Mouse (Mus musculus) WW6 (cell line): ENCODE results near the gene Sipa1l1.
"Not testable (repeated sequence)": the region's sequence is repeated elsewhere in the genome, so short reads cannot be mapped to it uniquely, and the experiment has no call there.

Experiments
- DNase-seq: peaks from one replicate; pipeline ENCODE4 v3.0.0-alpha.2; 2013; ENCODE audit warnings: low read depth, low spot score

Gene Sipa1l1

GRCm38 (mm10) chr12:82175709-82176108 lies 6.6 kb downstream of the Sipa1l1 start:
- DNase-seq = no peak

GRCm38 (mm10) chr12:82178636-82179035 lies 9.5 kb downstream of the Sipa1l1 start:
- DNase-seq = no peak

- no peak for DNase-seq
Measured at GRCm38 (mm10) chr12:82179626-82180025, 10.5 kb downstream of the Sipa1l1 start.

DNA sequence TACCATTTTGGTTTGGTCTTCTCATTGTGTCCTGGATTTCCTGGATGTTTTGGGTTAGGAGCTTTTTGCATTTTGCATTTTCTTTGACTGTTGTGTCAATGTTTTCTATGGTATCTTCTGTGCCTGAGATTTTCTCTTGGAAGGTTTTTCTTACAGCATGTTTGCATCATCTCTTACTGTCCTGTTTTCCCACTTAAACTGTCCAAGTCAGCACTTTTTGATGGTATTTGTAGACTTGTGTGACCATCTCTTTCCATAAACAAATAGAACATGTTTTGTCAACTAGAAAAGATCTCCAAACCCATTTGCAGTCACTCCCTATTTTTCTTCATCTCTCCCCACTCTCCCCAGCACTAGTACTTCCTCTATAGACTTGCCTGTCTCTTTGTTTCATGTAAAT lies 17.0 kb downstream of the Sipa1l1 start:
- not testable (repeated sequence) for DNase-seq

- no peak for DNase-seq
Measured at GRCm38 (mm10) chr12:82186740-82187139, 17.6 kb downstream of the Sipa1l1 start.

GRCm38 (mm10) chr12:82187178-82187839 lies 18.2 kb downstream of the Sipa1l1 start:
- no peak for DNase-seq

- no peak for DNase-seq
Measured at GRCm38 (mm10) chr12:82188321-82189075, 19.4 kb downstream of the Sipa1l1 start.

DNA sequence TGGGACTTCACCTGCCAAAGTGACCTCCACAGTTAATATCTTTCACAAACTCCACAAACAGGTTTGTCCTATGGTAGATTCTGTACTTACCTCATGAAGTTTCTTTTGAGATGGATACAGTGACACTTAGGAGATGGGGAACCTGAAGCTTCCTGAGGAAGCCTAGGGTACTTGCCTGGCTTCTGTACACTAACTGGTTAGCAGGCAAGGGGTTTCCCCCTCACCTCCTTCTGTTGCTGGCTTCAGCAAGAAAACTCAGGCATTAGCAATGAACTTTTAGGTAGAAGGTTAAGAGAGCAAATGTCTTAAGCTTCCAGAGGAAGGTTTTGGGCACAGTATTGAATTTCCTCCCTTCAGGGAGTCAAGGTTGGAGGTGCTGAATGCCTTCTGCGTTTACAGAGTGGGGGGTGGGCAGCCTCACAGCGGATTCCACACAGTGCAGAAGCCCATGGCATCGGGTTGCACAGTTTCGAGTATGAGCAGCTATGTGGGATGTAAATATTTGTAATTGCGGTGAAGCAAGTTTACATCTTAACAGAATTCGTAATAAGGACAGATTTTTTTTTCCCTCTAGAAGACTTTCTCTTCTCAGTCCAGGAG lies 20.1 kb downstream of the Sipa1l1 start:
- DNase-seq = no peak

DNA sequence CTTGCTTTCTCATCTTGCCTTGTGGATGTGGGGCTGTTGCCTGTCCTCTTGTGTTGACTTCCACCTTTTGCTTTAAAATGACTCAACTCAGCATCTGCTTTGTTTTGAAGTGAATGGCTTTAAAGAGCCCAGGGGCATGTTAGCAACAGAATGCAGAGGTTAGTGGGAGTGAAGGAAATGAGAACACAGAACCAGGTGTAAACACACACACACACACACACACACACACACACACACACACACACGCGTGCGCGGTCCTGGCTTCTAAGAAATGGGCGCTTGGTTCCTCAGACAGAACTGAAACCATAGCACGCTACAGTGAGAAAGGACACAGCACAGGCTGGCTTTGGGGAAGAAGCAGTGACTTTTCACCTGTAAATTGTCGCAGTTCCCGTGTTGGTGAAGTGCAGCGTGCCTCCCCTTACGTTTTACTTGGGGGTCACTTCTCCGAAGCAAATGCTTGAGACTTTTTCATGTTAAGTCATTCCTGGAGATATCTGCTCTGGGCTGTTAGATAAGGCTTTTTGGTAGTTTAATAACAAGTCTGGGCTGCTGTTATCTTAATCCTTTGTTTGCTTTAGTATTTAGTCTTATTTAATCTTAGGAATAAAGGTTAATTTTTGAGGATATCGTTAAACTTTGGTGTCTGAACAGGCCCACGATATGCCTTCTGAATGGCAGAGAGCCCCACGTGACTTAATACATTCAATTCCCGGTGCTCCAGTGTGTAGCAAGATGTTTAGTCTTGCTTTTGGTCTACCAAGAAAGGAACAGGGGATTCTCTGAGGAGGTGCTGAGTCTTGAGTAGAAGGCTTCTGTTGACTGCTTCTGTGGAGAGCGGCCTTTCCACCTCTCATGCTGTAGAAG lies 20.8 kb downstream of the Sipa1l1 start:
- no peak for DNase-seq

DNA sequence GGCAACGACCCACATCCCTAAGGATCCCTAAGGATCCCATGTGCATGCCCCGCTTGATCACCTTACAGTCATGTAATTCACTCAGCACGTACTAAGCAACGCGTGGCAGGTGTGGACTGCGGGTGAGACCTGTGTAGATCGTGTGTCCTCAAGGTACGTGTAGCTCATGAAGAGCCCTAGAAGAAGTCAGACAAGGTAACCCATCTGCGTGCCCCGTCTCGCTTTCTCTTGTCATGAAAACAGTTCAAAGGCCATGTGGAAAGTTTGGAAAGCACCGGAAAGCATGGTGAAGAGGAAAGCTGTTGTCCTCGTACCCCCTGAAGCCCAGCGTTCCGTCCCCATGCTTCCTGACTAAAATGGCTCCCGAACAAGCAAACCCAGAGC lies 21.5 kb downstream of the Sipa1l1 start:
- no peak for DNase-seq

DNA sequence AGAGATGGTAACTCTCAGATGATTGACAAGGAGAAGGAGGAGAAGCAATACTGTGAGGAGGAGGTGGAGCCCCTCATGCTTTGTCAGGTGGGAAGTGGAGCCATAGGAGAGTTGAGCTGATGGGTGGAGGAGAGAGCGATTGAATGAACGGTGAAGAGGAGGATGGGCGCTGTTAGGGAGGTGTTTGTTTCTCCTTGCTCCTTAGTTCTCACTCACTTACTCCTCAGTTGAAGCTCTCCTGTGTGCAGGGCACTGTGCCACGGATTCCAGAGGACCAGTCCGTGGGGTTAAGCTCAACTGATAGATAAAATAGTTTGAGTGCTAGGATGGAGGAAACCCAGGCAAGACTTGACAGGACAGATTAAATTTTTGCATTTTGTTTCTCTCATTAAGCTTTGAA lies 22.6 kb downstream of the Sipa1l1 start:
- DNase-seq = no peak

GRCm38 (mm10) chr12:82192641-82193054 lies 23.5 kb downstream of the Sipa1l1 start:
- DNase-seq = no peak

- no peak for DNase-seq
Measured at GRCm38 (mm10) chr12:82193476-82193875, 24.4 kb downstream of the Sipa1l1 start.

GRCm38 (mm10) chr12:82194919-82195318 lies 25.8 kb downstream of the Sipa1l1 start:
- DNase-seq = no peak

- DNase-seq = no peak
Measured at GRCm38 (mm10) chr12:82196213-82196612, 27.1 kb downstream of the Sipa1l1 start.

DNA sequence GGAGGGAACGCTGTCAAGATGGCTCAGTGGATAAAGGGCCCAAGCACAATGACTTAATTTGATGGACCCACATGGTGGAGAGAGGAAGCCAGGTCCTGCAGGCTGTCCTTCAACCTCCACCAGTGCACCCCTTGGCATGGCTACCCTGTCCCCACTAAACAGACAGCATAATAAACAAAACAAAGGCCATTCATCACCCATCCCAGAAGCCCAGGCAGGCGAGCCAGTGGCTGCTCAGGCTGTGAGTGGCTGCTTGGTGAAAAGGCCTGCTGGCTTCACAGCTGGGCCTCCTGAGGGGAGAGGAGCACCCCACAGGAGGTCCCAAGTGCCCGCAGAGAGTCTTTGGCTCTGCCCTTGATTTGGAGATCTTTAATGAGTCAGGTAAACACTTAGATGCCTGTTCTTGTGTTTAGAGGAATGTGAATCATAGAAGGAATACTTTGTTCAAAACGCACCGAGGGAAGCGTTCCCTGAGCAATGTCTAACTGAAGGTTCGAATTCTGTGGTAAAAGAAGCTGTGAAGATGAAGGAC lies 27.6 kb downstream of the Sipa1l1 start:
- DNase-seq = no peak

GRCm38 (mm10) chr12:82197207-82197606 lies 28.1 kb downstream of the Sipa1l1 start:
- DNase-seq = no peak

- DNase-seq = no peak
Measured at GRCm38 (mm10) chr12:82199286-82199685, 30.2 kb downstream of the Sipa1l1 start.

DNA sequence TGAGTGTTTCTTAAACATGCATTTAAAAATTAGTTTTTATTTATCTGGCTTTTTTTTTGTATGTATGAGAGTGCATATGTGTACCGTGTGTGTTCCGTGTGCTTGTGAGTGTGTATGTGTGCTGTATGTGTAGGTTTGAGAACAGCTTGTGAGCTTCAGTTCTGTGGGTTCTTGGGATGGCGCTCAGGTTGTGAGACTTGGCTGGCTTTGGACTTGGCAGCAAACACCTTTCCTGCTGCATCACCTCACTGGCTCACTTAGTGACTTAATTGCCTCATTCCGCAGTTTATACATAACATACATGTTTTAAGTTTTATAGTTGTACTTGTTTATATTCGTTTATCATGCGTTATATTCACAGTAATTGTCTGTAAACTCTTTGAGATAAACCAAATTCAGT lies 35.0 kb downstream of the Sipa1l1 start:
- no peak for DNase-seq

DNA sequence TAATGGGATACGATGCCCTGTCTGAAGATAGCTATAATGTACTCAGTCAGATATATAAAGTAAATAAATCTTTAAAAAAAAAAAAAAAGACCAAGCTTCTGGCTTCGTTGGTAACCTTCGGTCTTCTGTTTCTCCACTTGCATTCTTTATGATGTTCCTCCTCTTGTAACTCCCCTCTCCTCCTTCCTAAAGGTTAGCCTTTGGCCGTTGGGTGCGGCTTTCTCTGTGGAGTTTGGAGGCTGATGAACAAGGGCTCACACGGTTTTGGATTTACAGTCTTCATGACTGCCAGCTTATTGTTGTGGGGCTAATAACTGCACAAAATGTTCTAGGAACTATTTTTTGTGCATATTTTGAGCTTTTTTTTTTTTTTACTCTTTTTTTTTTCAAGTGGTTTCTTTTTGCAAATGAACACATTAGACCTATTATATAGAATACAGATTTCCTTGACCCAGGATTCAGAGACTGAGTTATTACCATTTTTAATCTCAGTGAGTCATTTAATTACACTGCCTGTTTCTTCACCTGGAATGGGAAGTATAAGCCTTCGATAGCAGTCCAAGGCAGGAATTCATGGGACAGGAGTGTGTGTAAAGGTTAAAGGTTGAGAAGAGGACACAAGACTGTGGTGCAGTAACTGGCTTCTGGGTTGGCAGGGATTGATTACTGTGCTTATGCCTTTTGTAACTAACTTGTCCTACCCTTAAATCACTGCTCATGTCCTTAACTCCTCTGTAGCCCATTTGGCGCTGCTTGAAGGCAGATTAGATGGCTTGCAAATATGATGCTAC lies 37.9 kb downstream of the Sipa1l1 start:
- no peak for DNase-seq

DNA sequence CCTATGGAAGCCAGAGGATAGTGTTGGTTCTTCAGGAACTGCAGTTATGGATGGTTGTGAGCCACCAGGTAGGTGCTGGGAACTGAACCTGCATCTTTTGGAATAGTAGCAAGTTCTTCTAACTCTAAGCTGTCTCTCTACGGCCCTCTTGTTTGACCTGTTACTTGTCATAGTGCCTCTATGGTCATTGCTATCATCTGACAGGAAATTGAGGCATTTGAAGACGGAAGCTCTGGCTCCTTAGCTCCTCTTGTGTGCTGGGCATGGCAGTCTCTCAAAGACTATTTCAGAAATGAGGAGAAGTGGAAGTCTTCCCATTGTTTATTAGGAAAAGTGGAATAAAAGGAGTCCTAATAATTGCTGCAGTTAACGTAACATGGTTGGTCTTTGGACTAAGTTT lies 38.9 kb downstream of the Sipa1l1 start:
- no peak for DNase-seq
